Mouse (Mus musculus) myocyte (in vitro differentiated cells): Measurements from ENCODE around the gene Cacna1i.

Experiments used
- CEBPB ChIP-seq: IDR thresholded peaks from 2 replicates; pipeline ENCODE4 v1.6.1; 2011; ENCODE audit warnings: mild to moderate bottlenecking, moderate library complexity; ENCODE audit not compliant: poor library complexity, insufficient read depth, severe bottlenecking
- E2F4 ChIP-seq: IDR thresholded peaks from one replicate; pipeline ENCODE4 v1.6.1; 2011; ENCODE audit warnings: mild to moderate bottlenecking, control low read depth, moderate library complexity; ENCODE audit not compliant: insufficient read depth
- MAX ChIP-seq: IDR thresholded peaks from one replicate; pipeline ENCODE4 v1.6.1; 2011; ENCODE audit warnings: low read depth, mild to moderate bottlenecking, control low read depth
- MYOD1 ChIP-seq, 3 experiments: IDR thresholded peaks; one replicate each; pipeline ENCODE4 v1.6.1; 2011; ENCODE audit warnings: control low read depth in 2 of 3, low read depth in 2 of 3, mild to moderate bottlenecking in 2 of 3, moderate library complexity in 1 of 3; ENCODE audit not compliant: insufficient read length in 2 of 3, control insufficient read depth in 1 of 3
- MYOG ChIP-seq, 3 experiments: IDR thresholded peaks; one replicate each; pipeline ENCODE4 v1.6.1; 2011; ENCODE audit warnings: control low read depth in 2 of 3, low read depth in 2 of 3, mild to moderate bottlenecking in 2 of 3; ENCODE audit not compliant: insufficient read length in 2 of 3, control insufficient read depth in 1 of 3, insufficient read depth in 1 of 3
- POLR2A ChIP-seq: IDR thresholded peaks from one replicate; pipeline ENCODE4 v1.6.1; 2011; ENCODE audit warnings: low read depth, mild to moderate bottlenecking, control low read depth, moderate library complexity; ENCODE audit not compliant: insufficient read length
- POLR2AphosphoS2 ChIP-seq: IDR thresholded peaks from one replicate; pipeline ENCODE4 v1.6.1; 2011; ENCODE audit warnings: low read depth, control low read depth; ENCODE audit not compliant: insufficient read length
- REST ChIP-seq: IDR thresholded peaks from one replicate; pipeline ENCODE4 v1.6.1; 2011; ENCODE audit warnings: mild to moderate bottlenecking, control low read depth, moderate library complexity; ENCODE audit not compliant: insufficient read depth, insufficient read length
- SRF ChIP-seq: IDR thresholded peaks from one replicate; pipeline ENCODE4 v1.6.1; 2011; ENCODE audit warnings: low read depth; ENCODE audit not compliant: control insufficient read depth, insufficient read length
- TCF12 ChIP-seq: IDR thresholded peaks from one replicate; pipeline ENCODE4 v1.6.1; 2011; ENCODE audit warnings: mild to moderate bottlenecking, control low read depth; ENCODE audit not compliant: poor library complexity, insufficient read depth, severe bottlenecking
- TCF3 ChIP-seq: IDR thresholded peaks from one replicate; pipeline ENCODE4 v1.6.1; 2011; ENCODE audit warnings: low read depth, control low read depth; ENCODE audit not compliant: insufficient read length
- USF1 ChIP-seq: IDR thresholded peaks from one replicate; pipeline ENCODE4 v1.6.1; 2011; ENCODE audit warnings: low read depth, mild to moderate bottlenecking, control low read depth, moderate library complexity

GRCm38 (mm10) chr15:80253530-80253929, 33.5 kb upstream of the Cacna1i start:
- TF ChIP-seq POLR2A (no peak), TCF12 (no peak), MAX (no peak), E2F4 (no peak), SRF (no peak), MYOD1 (IDR thresholded peaks at IDR 0.05; ENCODE audit: control insufficient read depth in 1 of 3, insufficient read length in 2 of 3, low read depth in 2 of 3) (no peak), USF1 (no peak), CEBPB (no peak), MYOG (IDR thresholded peaks at IDR 0.05; ENCODE audit: control insufficient read depth in 1 of 3, insufficient read depth in 1 of 3, insufficient read length in 2 of 3, low read depth in 2 of 3) (no peak), POLR2AphosphoS2 (no peak), REST (no peak), TCF3 (no peak)
